ENCODE assay signal across 11 mouse cellular contexts in genomic region chr1:186568076-186568475, GRCm38 (mm10).
DNase-seq lines count a peak whose midpoint lies in the region; ATAC-seq and TF ChIP-seq lines count a peak whose summit lies in the region.
"Had no signal": no experiment of that assay in that cellular context is flagged by ENCODE, and none has a peak within 500 bp of the region (broad histone marks: within the 10 kb centered on the region; RNA-seq: fewer than 3 reads in every experiment).

No protein-coding gene starts in this region.

- DNase-seq in heart, postnatal 36 days, result no peak
- peak; percentile 41 for DNase-seq in lung, postnatal 0 days (ENCODE audit: low spot score)
- DNase-seq in lung, adult 18-20 months, result no peak
- DNase-seq in adrenal gland, postnatal 14 days, result peak; percentile 42
- peak; percentile 58 for DNase-seq in retina, postnatal 1 day
- DNase-seq in embryo, embryonic 10 days (ENCODE audit: low spot score), result no peak
- DNase-seq: cerebellum, postnatal 10 days; gastrocnemius, postnatal 10 days; thymus, adult 2 months had no signal

- intact Hi-C loops in heart, postnatal 36 days (cut with DNase I), result no loop called here

- ATAC-seq in heart, embryonic 12.5 days (ENCODE audit: insufficient number of reproducible peaks, low FRiP score), result peak; percentile 53; the same call in 1 of the 2 replicates
- ATAC-seq in lung, postnatal 0 days, result no peak

- H3K27ac ChIP-seq in heart, embryonic 12.5 days (ENCODE audit: poor library complexity, severe bottlenecking), result peak overlapping the region; percentile 63
- no peak overlapping the region for H3K27ac ChIP-seq in lung, postnatal 0 days (ENCODE audit: low read length)
- H3K27ac ChIP-seq: liver, embryonic 14.5 days had no signal

- TF ChIP-seq EP300 in lung, postnatal 0 days (IDR thresholded peaks at IDR 0.05), result no peak

- H3K27me3 ChIP-seq in heart, embryonic 12.5 days (replicated peaks), result no peaks in the 10 kb centered on the region
- no peaks in the 10 kb centered on the region for H3K27me3 ChIP-seq in lung, postnatal 0 days (replicated peaks; ENCODE audit: insufficient read depth, low read length)

- H3K9ac ChIP-seq in heart, embryonic 12.5 days, result peak overlapping the region; percentile 50; the same call in 1 of the 2 replicates
- H3K9ac ChIP-seq in lung, postnatal 0 days (replicated peaks; ENCODE audit: low read depth), result no peak overlapping the region
- H3K9ac ChIP-seq: liver, embryonic 14.5 days had no signal

- peak overlapping the region; percentile 8 for H3K4me2 ChIP-seq in heart, embryonic 12.5 days
- H3K4me2 ChIP-seq in lung, postnatal 0 days (replicated peaks; ENCODE audit: low read depth, low read length), result no peak overlapping the region

- H3K4me3 ChIP-seq in heart, embryonic 12.5 days, result no peak overlapping the region
- H3K4me3 ChIP-seq in lung, postnatal 0 days (ENCODE audit: low read depth, low read length), result no peak overlapping the region

- H3K9me3 ChIP-seq in heart, embryonic 12.5 days (replicated peaks), result no peaks in the 10 kb centered on the region
- no peaks in the 10 kb centered on the region for H3K9me3 ChIP-seq in lung, postnatal 0 days (ENCODE audit: low read length)

- H3K36me3 ChIP-seq in heart, embryonic 12.5 days, result no peaks in the 10 kb centered on the region
- H3K36me3 ChIP-seq in lung, postnatal 0 days (ENCODE audit: insufficient read depth, low read length), result no peaks in the 10 kb centered on the region

- no peak for TF ChIP-seq CTCF in lung, postnatal 0 days (IDR thresholded peaks at IDR 0.05)

- peaks cover 26% of the 10 kb centered on the region for H3K4me1 ChIP-seq in heart, embryonic 12.5 days (replicated peaks)
- H3K4me1 ChIP-seq in lung, postnatal 0 days (ENCODE audit: insufficient read depth, low read depth, low read length), result no peaks in the 10 kb centered on the region; the same call in 1 of the 2 replicates

- 17% methylated on average over 6 of the region's 6 CpGs for WGBS in heart, embryonic 12.5 days
- 30% methylated on average over 6 of the region's 6 CpGs for WGBS in lung, postnatal 0 days

Comparison
In these comparisons a context has a peak if more than half of its experiments do, and no peak if none do; other contexts are left out.
1. DNase-seq: peak in lung, postnatal 0 days (single experiment), adrenal gland, postnatal 14 days (single experiment) and retina, postnatal 1 day (single experiment); none in heart, postnatal 36 days (0 of 2), lung, adult 18-20 months (0 of 2) and embryo, embryonic 10 days (single experiment).